Mouse (Mus musculus) testis, adult 2 months (tissue): Measurements from ENCODE around the gene Ugt1a2. TPM values are rescaled to one million over a fixed set of nuclear protein-coding genes. Genes with fewer than 3 reads are reported as not detected.

Experiments used
- H3K27ac ChIP-seq: fragments of 200-500 bp; 2 replicates; pipeline ENCODE4 v1.5.1; 2012; ENCODE audit warnings: low read depth, low read length; ENCODE audit not compliant: control insufficient read depth, insufficient read depth
- H3K27me3 ChIP-seq: fragments of 200-500 bp; 2 replicates; pipeline ENCODE4 v1.6.1; 2012; ENCODE audit warnings: mild to moderate bottlenecking, low read length, moderate library complexity; ENCODE audit not compliant: control insufficient read depth, insufficient read depth
- H3K36me3 ChIP-seq: fragments of 200-500 bp; 2 replicates; pipeline ENCODE4 v1.6.1; 2012; ENCODE audit warnings: mild to moderate bottlenecking, low read length; ENCODE audit not compliant: control insufficient read depth, insufficient read depth
- H3K4me1 ChIP-seq: fragments of 200-500 bp; 2 replicates; pipeline ENCODE4 v1.6.1; 2012; ENCODE audit warnings: low read length; ENCODE audit not compliant: control insufficient read depth, insufficient read depth
- H3K4me3 ChIP-seq: fragments of 200-500 bp; 2 replicates; pipeline ENCODE4 v1.5.1; 2012; ENCODE audit warnings: low read depth, mild to moderate bottlenecking, low read length, moderate library complexity, mixed read lengths; ENCODE audit not compliant: control insufficient read depth
- CTCF ChIP-seq: fragments of 200-500 bp; IDR thresholded peaks from 2 replicates; pipeline ENCODE4 v1.5.1; 2012; ENCODE audit warnings: low read depth, mild to moderate bottlenecking, inconsistent platforms, low read length, moderate library complexity; ENCODE audit not compliant: control insufficient read depth, insufficient read depth, insufficient replicate concordance
- POLR2A ChIP-seq: fragments of 200-500 bp; IDR thresholded peaks from 2 replicates; pipeline ENCODE4 v1.6.1; 2012; ENCODE audit warnings: low read depth, mild to moderate bottlenecking, inconsistent platforms, low read length, moderate library complexity; ENCODE audit not compliant: control insufficient read depth
- polyA plus RNA-seq: library from polyadenylated mRNA; depleted of rRNA; stranded (reverse); fragments of >200 nt; gene quantifications from 2 replicates; pipeline ENCODE4 v1.2.3, GENCODE M21; 2012

The Ugt1a2 gene
- polyA plus RNA-seq, 1 experiment = 0.06 TPM

- H3K27me3 ChIP-seq = no peaks in the 10 kb centered on the region
- H3K4me3 ChIP-seq = no peak overlapping the region
- TF ChIP-seq POLR2A = no peak
- TF ChIP-seq CTCF = no peak
- no peaks in the 10 kb centered on the region for H3K36me3 ChIP-seq
- H3K4me1 ChIP-seq = no peaks in the 10 kb centered on the region
- H3K27ac ChIP-seq = no peak overlapping the region
These were observed 46.0 kb downstream of the Ugt1a2 start for GRCm38 (mm10) chr1:88246386-88246785.

- TF ChIP-seq CTCF = no peak
- TF ChIP-seq POLR2A = no peak
These were observed 47.3 kb downstream of the Ugt1a2 start for GRCm38 (mm10) chr1:88247660-88248059.

GRCm38 (mm10) chr1:88248658-88249057 is 48.3 kb downstream of the Ugt1a2 start:
- no peak for TF ChIP-seq POLR2A
- TF ChIP-seq CTCF = no peak
- Histone ChIP-seq H3K36me3 (no peaks in the 10 kb centered on the region), H3K4me3 (no peak overlapping the region), H3K27ac (no peak overlapping the region), H3K4me1 (no peaks in the 10 kb centered on the region), H3K27me3 (no peaks in the 10 kb centered on the region)

More at GRCm38 (mm10) chr1:88247660-88248059, 47.3 kb downstream of the Ugt1a2 start:
- Histone ChIP-seq H3K4me1 (no peaks in the 10 kb centered on the region), H3K36me3 (no peaks in the 10 kb centered on the region), H3K27me3 (no peaks in the 10 kb centered on the region), H3K4me3 (no peak overlapping the region), H3K27ac (no peak overlapping the region)

GRCm38 (mm10) chr1:88249596-88249995 is 49.2 kb downstream of the Ugt1a2 start:
- Histone ChIP-seq H3K27ac (no peak overlapping the region), H3K4me1 (no peaks in the 10 kb centered on the region), H3K36me3 (no peaks in the 10 kb centered on the region), H3K4me3 (no peak overlapping the region), H3K27me3 (no peaks in the 10 kb centered on the region)
- TF ChIP-seq CTCF = no peak

GRCm38 (mm10) chr1:88250023-88250422 is 49.6 kb downstream of the Ugt1a2 start:
- no peaks in the 10 kb centered on the region for H3K36me3 ChIP-seq
- no peak overlapping the region for H3K4me3 ChIP-seq
- TF ChIP-seq CTCF (no peak), POLR2A (no peak)
- no peak overlapping the region for H3K27ac ChIP-seq
- H3K4me1 ChIP-seq = no peaks in the 10 kb centered on the region
- no peaks in the 10 kb centered on the region for H3K27me3 ChIP-seq

- no peak overlapping the region for H3K27ac ChIP-seq
- no peaks in the 10 kb centered on the region for H3K4me1 ChIP-seq
- no peak overlapping the region for H3K4me3 ChIP-seq
- TF ChIP-seq CTCF = no peak
- TF ChIP-seq POLR2A = no peak
- no peaks in the 10 kb centered on the region for H3K27me3 ChIP-seq
- H3K36me3 ChIP-seq = no peaks in the 10 kb centered on the region
These were observed 52.7 kb downstream of the Ugt1a2 start for GRCm38 (mm10) chr1:88253106-88253505.

GRCm38 (mm10) chr1:88253540-88253939 is 53.1 kb downstream of the Ugt1a2 start:
- Histone ChIP-seq H3K27me3 (no peaks in the 10 kb centered on the region), H3K36me3 (no peaks in the 10 kb centered on the region), H3K4me1 (no peaks in the 10 kb centered on the region), H3K4me3 (no peak overlapping the region), H3K27ac (no peak overlapping the region)
- no peak for TF ChIP-seq POLR2A
- TF ChIP-seq CTCF = no peak
